Mouse (Mus musculus) embryonic fibroblast, embryonic 13.5 days (primary cell): ENCODE data around the gene Tspan4. TPM values are rescaled to one million over a fixed set of nuclear protein-coding genes. Genes with fewer than 3 reads are reported as not detected.

ENCODE experiments used
- H3K27ac ChIP-seq: 2 replicates; pipeline ENCODE4 v1.5.1; 2012; ENCODE audit warnings: low read length, control low read depth, inconsistent platforms; ENCODE audit not compliant: insufficient read depth
- H3K4me1 ChIP-seq: 2 replicates; pipeline ENCODE4 v1.6.1; 2011; ENCODE audit warnings: low read length; ENCODE audit not compliant: control insufficient read depth, insufficient read depth
- H3K4me3 ChIP-seq: 2 replicates; pipeline ENCODE4 v1.5.1; 2011; ENCODE audit warnings: mild to moderate bottlenecking, control low read depth, low read length; ENCODE audit not compliant: insufficient read depth
- CTCF ChIP-seq: IDR thresholded peaks from 2 replicates; pipeline ENCODE4 v1.5.1; 2011; ENCODE audit warnings: mild to moderate bottlenecking, control low read depth, low read length, moderate library complexity, borderline replicate concordance; ENCODE audit not compliant: insufficient read depth
- POLR2A ChIP-seq: IDR thresholded peaks from 2 replicates; pipeline ENCODE4 v1.6.1; 2011; ENCODE audit warnings: low read depth, mild to moderate bottlenecking, control low read depth, low read length, moderate library complexity
- polyA plus RNA-seq: library from polyadenylated mRNA; stranded (reverse); fragments of >200 nt; gene quantifications from 2 replicates; pipeline ENCODE4 v1.2.4, GENCODE M21; 2011; ENCODE audit warnings: low read depth; ENCODE audit not compliant: missing spikeins, insufficient read length

Gene Tspan4
- 184 and 207 TPM in 2 replicates for polyA plus RNA-seq

GRCm38 (mm10) chr7:141475011-141475804, at the start of gene Tspan4, which contains the start of gene Polr2l:
TSS of gene Tspan4 (plus strand) at chr7:141475240.
TSS of gene Polr2l (minus strand) at chr7:141475132.
- peak within 1 kb of the TSS; percentile 98 for H3K27ac ChIP-seq
- peak within 1 kb of the TSS; percentile 89 for H3K4me3 ChIP-seq
- H3K4me1 ChIP-seq: peaks cover 6% of the 10 kb centered on the region
- TF ChIP-seq CTCF: no peak
- TF ChIP-seq POLR2A: peak; percentile 82

- H3K4me1 ChIP-seq: no peaks in the 10 kb centered on the region
- H3K4me3 ChIP-seq: no peak overlapping the region
- TF ChIP-seq CTCF: no peak
- no peak for TF ChIP-seq POLR2A
- no peak overlapping the region for H3K27ac ChIP-seq
Measured at GRCm38 (mm10) chr7:141426948-141427730, 47.9 kb upstream of the Tspan4 start.

- Histone ChIP-seq H3K4me3 (no peak overlapping the region), H3K27ac (no peak overlapping the region), H3K4me1 (no peaks in the 10 kb centered on the region)
- TF ChIP-seq CTCF: no peak
Measured at GRCm38 (mm10) chr7:141428701-141429100, 46.3 kb upstream of the Tspan4 start.

GRCm38 (mm10) chr7:141429310-141429709, 45.7 kb upstream of the Tspan4 start, which contains the start of gene Cend1:
TSS of gene Cend1 (minus strand) at chr7:141429491.
- H3K4me3 ChIP-seq: peak within 1 kb of the TSS; percentile 11; the same call in 1 of the 2 replicates

DNA sequence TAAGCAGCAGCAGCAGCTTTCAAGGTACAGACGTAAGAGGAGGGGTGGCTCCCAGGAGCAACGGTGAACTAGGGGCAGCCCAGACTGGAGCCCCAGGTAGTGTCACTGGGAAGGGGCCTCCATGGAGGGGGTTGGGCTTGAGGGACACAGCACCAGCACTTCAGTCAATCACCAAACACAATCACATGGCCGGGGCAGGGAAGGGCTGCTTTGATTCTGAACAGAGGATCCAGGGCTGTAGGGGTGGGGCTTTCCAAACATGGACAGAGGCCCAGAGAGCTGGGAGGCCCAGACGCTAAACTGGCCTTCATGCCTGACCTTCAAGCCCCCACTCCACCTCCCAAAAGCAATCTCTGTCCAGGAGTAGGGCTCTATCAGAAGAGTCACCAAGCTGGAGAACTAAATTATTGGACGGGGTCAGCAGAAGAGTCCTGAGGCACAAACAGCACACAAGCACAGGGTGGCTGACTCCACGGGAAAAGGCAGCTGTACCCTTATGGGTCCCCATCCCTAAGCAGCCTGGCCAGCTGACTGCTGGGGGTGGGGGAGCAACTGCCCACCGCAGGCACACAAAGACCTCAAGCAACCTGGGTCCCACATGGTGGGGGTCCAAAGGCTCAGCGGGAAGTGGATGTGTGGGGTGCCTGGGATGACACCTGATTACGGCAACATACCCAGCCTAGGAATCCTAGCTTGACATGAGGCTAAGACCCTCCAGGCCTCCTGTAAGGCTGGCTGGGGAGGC, 45.0 kb upstream of the Tspan4 start:
- Histone ChIP-seq H3K4me3 (no peak overlapping the region), H3K27ac (no peak overlapping the region), H3K4me1 (no peaks in the 10 kb centered on the region)
- TF ChIP-seq POLR2A: no peak
- no peak for TF ChIP-seq CTCF

More at GRCm38 (mm10) chr7:141429310-141429709, 45.7 kb upstream of the Tspan4 start, which contains the start of gene Cend1:
- TF ChIP-seq POLR2A: peak; percentile 42
- TF ChIP-seq CTCF: no peak
- Histone ChIP-seq H3K4me1 (no peaks in the 10 kb centered on the region), H3K27ac (no peak within 1 kb of the TSS)

GRCm38 (mm10) chr7:141430585-141431240, 44.3 kb upstream of the Tspan4 start:
- Histone ChIP-seq H3K27ac (no peak overlapping the region), H3K4me1 (0 out of 2 replicates have a peak, but pooled peaks cover 4% of the 10 kb centered on the region), H3K4me3 (no peak overlapping the region)
- TF ChIP-seq POLR2A: no peak
- TF ChIP-seq CTCF: no peak

- TF ChIP-seq POLR2A (no peak), CTCF (no peak)
- no peak overlapping the region for H3K4me3 ChIP-seq
- no peak overlapping the region for H3K27ac ChIP-seq
- 0 out of 2 replicates have a peak, but pooled peaks cover 7% of the 10 kb centered on the region for H3K4me1 ChIP-seq
Measured at GRCm38 (mm10) chr7:141431434-141432185, 43.4 kb upstream of the Tspan4 start.

DNA sequence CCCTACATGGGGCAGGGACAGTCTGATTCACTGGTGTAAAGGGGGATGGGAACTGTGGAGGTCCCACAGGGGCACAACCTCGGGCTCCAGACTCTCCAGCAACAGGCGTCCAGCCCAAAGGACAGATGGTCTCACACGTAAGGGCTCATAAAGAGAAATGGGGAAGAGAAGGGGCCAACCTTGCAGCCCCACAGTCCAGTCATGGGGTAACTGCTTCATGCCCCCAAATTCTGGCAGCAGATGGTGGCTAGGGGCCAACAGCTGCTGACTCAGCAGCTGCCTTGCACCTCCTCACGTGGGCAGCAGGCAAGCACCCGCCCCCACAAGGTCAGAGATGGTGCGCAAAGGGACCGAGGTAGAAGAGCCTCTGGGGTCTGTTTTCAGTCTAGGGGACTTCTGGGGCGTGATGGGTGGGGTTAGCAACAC, 42.8 kb upstream of the Tspan4 start:
- Histone ChIP-seq H3K4me1 (0 out of 2 replicates have a peak, but pooled peaks cover 7% of the 10 kb centered on the region), H3K4me3 (no peak overlapping the region)

More for the DNA sequence above, 42.8 kb upstream of the Tspan4 start:
- TF ChIP-seq POLR2A: no peak
- no peak for TF ChIP-seq CTCF
- no peak overlapping the region for H3K27ac ChIP-seq
